Mouse (Mus musculus): ENCODE measurements around the gene Eif2ak1.

Eif2ak1 gene

GRCm38 (mm10) chr5:143948361-143948760, 130.8 kb downstream of the Eif2ak1 start:
- DNase-seq (ENCODE audit: low spot score in 2 of 2): no peak

- DNase-seq (ENCODE audit: low spot score in 2 of 2): no peak
Measured at GRCm38 (mm10) chr5:143950016-143950415, 132.4 kb downstream of the Eif2ak1 start.
